Mouse (Mus musculus) ES-Bruce4 (cell line): ENCODE measurements around the gene Slc5a10.

Source experiments
- CTCF ChIP-seq: IDR thresholded peaks from one replicate; pipeline ENCODE4 v1.8.1; 2011; ENCODE audit warnings: low read depth, low read length
- EP300 ChIP-seq: IDR thresholded peaks from 2 replicates; pipeline ENCODE4 v1.6.1; 2011; ENCODE audit warnings: low read depth, low read length; ENCODE audit not compliant: insufficient read depth
- POLR2A ChIP-seq: IDR thresholded peaks from one replicate; pipeline ENCODE4 v1.8.1; 2011; ENCODE audit warnings: low read length; ENCODE audit not compliant: insufficient read depth

GRCm38 (mm10) chr11:61701696-61702095 lies 18.9 kb downstream of the Slc5a10 start:
- TF ChIP-seq EP300: no peak
- TF ChIP-seq CTCF: no peak
- no peak for TF ChIP-seq POLR2A
